Mouse (Mus musculus) neural tube, embryonic 15.5 days (tissue): ENCODE data around the gene Grm8. TPM values are rescaled to one million over a fixed set of nuclear protein-coding genes. Genes with fewer than 3 reads are reported as not detected.

Source experiments
- ATAC-seq: fragments of 200-750 bp; cut with Nextera tagmentation; 2 replicates; pipeline ENCODE4 v1.8.0; 2017; ENCODE audit warnings: mild to moderate bottlenecking, moderate TSS enrichment, moderate library complexity; ENCODE audit not compliant: low FRiP score
- H3K27ac ChIP-seq: fragments of 300-500 bp; sonication (generic); replicated peaks from 2 replicates; pipeline ENCODE4 v1.5.1; 2015; ENCODE audit warnings: mild to moderate bottlenecking, inconsistent platforms
- H3K27me3 ChIP-seq: fragments of 300-500 bp; sonication (generic); replicated peaks from 2 replicates; pipeline ENCODE4 v1.6.1; 2015; ENCODE audit warnings: inconsistent platforms
- H3K36me3 ChIP-seq: fragments of 300-500 bp; sonication (generic); 2 replicates; pipeline ENCODE4 v1.6.1; 2015; ENCODE audit warnings: inconsistent platforms
- H3K4me1 ChIP-seq: fragments of 300-500 bp; sonication (generic); 2 replicates; pipeline ENCODE4 v1.6.1; 2015; ENCODE audit warnings: inconsistent platforms
- H3K4me2 ChIP-seq: fragments of 300-500 bp; sonication (generic); 2 replicates; pipeline ENCODE4 v1.6.1; 2015; ENCODE audit warnings: inconsistent platforms, mild to moderate bottlenecking, moderate library complexity
- H3K4me3 ChIP-seq: fragments of 300-500 bp; sonication (generic); replicated peaks from 2 replicates; pipeline ENCODE4 v1.5.1; 2015; ENCODE audit warnings: mild to moderate bottlenecking, inconsistent platforms
- H3K9ac ChIP-seq: fragments of 300-500 bp; sonication (generic); replicated peaks from 2 replicates; pipeline ENCODE4 v1.6.1; 2015; ENCODE audit warnings: mild to moderate bottlenecking, inconsistent platforms
- H3K9me3 ChIP-seq: fragments of 300-500 bp; sonication (generic); replicated peaks from 2 replicates; pipeline ENCODE4 v1.6.1; 2016; ENCODE audit warnings: inconsistent platforms
- WGBS: fragments of 180-500 bp; shearing (Covaris S2); methylation state at CpG from one replicate; pipeline ENCODE4 v1.1.7; 2015; ENCODE audit warnings: mixed read lengths; 5-methylcytosine and 5-hydroxymethylcytosine counted together
- polyA plus RNA-seq: library from polyadenylated mRNA; unstranded; fragments of >200 nt; fragmentation: Nextera tagmentation; extraction: Ambion mirVana; gene quantifications from 2 replicates; pipeline ENCODE4 v1.2.1, GENCODE M21; 2015

Grm8 gene
- polyA plus RNA-seq, 1 experiment from 2014 or later = 12.9 TPM

DNA sequence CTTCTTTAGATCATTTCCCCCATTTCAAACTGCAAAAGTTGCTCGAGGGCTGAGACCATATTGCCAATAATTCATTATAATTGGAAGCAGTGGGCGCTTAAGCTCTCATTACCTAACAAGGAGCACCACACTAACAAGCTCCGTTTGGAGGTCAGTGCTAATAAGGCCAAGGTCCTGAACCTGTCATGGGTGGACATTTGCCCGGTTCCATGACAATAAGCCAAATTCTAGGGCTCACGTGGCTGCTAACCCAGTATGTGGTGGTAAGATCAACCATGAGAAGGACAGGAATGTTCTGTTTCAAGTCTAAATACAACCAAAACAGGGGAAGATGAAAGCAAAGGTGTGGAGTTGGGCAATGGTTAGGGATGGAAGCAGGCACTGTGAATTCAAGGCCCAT lies 322.2 kb downstream of the Grm8 start:
- no peaks in the 10 kb centered on the region for H3K27me3 ChIP-seq
- H3K9ac ChIP-seq = no peak overlapping the region
- no peak overlapping the region for H3K27ac ChIP-seq
- H3K36me3 ChIP-seq = no peaks in the 10 kb centered on the region
- no peak for ATAC-seq
- H3K4me3 ChIP-seq = no peak overlapping the region
- H3K4me2 ChIP-seq = no peak overlapping the region
- no peaks in the 10 kb centered on the region for H3K4me1 ChIP-seq
- WGBS = 79% methylated on average over 5 of the region's 5 CpGs
- no peaks in the 10 kb centered on the region for H3K9me3 ChIP-seq

DNA sequence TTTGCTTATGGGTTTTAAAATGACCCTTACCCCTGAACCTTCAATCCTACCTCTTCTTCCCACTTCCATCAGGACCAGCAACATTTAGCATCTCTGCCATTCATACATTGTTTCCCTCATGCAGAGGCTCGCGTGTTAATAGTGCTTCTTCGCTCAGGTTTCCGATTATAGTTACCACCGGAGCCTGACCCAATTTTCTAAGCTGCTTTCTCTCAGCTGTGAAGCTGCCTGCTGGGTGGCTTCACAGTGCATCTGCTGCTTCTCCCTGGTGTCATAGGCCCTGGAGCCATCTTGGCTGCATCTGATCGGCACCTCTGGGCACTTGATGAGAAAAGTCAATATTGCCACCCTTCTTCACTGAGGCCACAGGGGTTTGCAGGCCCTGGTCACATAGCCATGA lies 325.0 kb downstream of the Grm8 start:
- no peak overlapping the region for H3K9ac ChIP-seq
- no peaks in the 10 kb centered on the region for H3K36me3 ChIP-seq
- H3K4me3 ChIP-seq = no peak overlapping the region
- WGBS = 82% methylated on average over 6 of the region's 6 CpGs
- no peak overlapping the region for H3K4me2 ChIP-seq
- no peak for ATAC-seq
- no peaks in the 10 kb centered on the region for H3K9me3 ChIP-seq
- H3K4me1 ChIP-seq = no peaks in the 10 kb centered on the region
- H3K27ac ChIP-seq = no peak overlapping the region
- H3K27me3 ChIP-seq = no peaks in the 10 kb centered on the region

DNA sequence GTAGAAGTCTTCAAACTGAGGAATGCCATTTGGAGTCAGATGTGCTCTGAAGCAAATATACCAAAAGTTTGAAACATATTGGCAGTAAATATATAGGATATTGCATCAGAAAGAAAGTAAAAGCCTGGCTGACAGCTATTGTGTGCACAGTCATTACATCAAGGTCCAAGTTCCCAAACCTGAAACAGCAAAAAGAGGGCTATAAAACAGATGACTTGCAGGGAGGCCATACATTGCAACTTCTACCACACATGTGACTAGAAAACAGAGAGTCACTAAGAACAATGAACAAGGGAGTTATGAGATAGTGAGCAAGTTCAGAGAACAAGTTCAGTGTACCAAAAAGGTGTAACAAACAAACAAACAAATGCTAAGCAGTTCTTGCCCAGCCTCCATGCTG lies 328.2 kb downstream of the Grm8 start:
- H3K4me1 ChIP-seq = no peaks in the 10 kb centered on the region
- H3K36me3 ChIP-seq = no peaks in the 10 kb centered on the region
- H3K27ac ChIP-seq = no peak overlapping the region
- H3K4me2 ChIP-seq = no peak overlapping the region
- H3K9ac ChIP-seq = no peak overlapping the region
- H3K9me3 ChIP-seq = no peaks in the 10 kb centered on the region
- ATAC-seq = no peak
- H3K4me3 ChIP-seq = no peak overlapping the region
- no peaks in the 10 kb centered on the region for H3K27me3 ChIP-seq

DNA sequence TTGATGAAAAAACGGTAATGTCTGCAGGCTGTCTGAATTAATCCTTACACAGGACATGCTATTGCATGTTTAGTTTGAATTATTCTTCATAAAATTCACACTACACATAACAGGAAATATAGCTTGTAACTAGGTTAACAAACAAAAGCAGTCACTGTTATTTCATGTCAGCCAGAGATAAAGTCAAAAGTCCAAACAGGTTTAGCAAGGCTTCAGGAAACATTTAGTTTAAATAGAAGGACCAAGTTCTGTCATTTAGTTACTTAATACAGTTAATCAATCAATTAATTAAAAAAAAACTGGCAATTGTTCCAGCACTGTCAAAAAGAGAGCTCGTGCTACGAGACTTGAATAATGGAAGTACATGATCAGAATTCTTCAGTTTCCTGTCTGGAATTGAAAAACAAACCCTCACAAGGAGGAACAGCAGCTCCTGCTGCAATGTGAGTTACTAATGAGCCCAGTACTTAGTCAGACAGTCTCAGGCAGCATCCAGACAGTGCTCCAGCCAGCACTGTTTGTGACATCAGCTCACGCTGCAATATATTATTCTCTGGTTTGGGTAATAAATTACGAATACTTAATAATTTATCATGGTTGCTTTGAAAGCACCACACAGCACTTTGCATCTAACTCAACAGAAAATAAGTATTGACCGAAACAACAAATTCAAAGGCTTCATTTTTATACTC lies 334.0 kb downstream of the Grm8 start:
- Histone ChIP-seq H3K9me3 (no peaks in the 10 kb centered on the region), H3K4me3 (no peak overlapping the region), H3K27ac (no peak overlapping the region), H3K27me3 (no peaks in the 10 kb centered on the region), H3K4me1 (no peaks in the 10 kb centered on the region), H3K9ac (no peak overlapping the region), H3K36me3 (no peaks in the 10 kb centered on the region), H3K4me2 (no peak overlapping the region)
- no peak; the same call in 1 of the 2 replicates for ATAC-seq
- 48% methylated on average over 6 of the region's 6 CpGs for WGBS

DNA sequence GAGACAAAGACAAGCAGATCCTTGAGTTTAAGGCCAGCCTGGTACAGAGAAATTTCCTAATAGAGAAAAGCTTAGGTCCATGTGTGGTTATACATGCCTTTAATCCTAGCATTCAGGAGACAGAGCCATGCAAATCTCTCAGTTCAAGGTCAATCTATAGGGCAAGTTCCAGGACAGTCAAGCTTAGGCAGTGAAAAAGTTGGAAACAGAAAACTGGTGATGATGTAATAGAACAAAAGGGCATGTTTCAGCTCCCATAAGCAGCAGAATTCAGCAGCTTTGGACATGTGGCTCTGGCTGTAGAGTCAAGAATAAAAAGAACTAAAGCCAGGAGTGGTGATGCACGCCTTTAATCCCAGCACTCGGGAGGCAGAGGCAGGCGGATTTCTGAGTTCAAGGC lies 336.2 kb downstream of the Grm8 start:
- no peaks in the 10 kb centered on the region for H3K4me1 ChIP-seq
- H3K4me2 ChIP-seq = no peak overlapping the region
- no peaks in the 10 kb centered on the region for H3K36me3 ChIP-seq
- ATAC-seq = no peak
- WGBS = 97% methylated on average over 3 of the region's 3 CpGs
- no peak overlapping the region for H3K27ac ChIP-seq
- no peaks in the 10 kb centered on the region for H3K9me3 ChIP-seq
- no peak overlapping the region for H3K9ac ChIP-seq
- H3K4me3 ChIP-seq = no peak overlapping the region
- H3K27me3 ChIP-seq = no peaks in the 10 kb centered on the region

DNA sequence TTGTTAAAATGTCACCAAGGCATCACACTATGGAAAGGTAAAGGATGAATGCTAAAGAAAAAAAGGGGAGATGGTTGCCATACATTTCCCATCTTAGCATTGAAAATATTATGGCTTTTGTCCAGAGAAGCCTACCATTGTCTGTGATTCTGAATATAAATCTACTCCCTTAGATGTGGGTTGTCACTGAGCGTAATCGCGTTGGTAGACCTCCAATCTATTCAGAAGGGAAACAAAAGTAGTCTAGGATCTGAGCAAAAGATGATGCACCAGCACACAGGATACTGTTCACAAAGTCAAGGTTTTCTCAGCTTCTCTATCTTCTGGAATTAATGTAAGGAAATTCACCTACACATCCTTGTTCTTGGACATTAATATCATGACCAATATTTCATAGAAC lies 345.4 kb downstream of the Grm8 start:
- Histone ChIP-seq H3K27ac (no peak overlapping the region), H3K9me3 (no peaks in the 10 kb centered on the region), H3K4me3 (no peak overlapping the region), H3K4me2 (no peak overlapping the region), H3K9ac (no peak overlapping the region), H3K27me3 (no peaks in the 10 kb centered on the region), H3K36me3 (no peaks in the 10 kb centered on the region), H3K4me1 (no peaks in the 10 kb centered on the region)
- no peak for ATAC-seq
- 86% methylated on average over 3 of the region's 3 CpGs for WGBS

DNA sequence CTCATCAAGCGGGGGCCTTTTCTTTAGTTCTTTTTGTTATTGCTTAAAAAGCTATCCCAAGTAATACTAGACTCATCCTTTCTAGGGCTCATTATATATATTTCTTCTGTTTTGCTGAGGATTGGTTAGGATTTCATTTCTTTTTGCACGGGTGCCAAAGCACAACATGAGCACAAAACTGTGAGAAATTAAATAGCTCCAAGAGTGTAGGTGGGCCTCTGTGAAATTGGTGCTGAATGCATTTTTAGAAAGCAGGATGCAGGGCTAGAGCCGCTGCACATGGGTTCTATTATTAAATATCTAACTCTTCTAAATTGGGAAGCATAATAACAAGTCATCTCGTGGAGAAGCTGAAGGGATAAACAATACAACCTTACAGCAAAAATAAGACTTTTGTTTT lies 345.8 kb downstream of the Grm8 start:
- Histone ChIP-seq H3K4me2 (no peak overlapping the region), H3K4me1 (no peaks in the 10 kb centered on the region), H3K4me3 (no peak overlapping the region), H3K36me3 (no peaks in the 10 kb centered on the region), H3K27ac (no peak overlapping the region), H3K27me3 (no peaks in the 10 kb centered on the region), H3K9me3 (no peaks in the 10 kb centered on the region), H3K9ac (no peak overlapping the region)
- no peak for ATAC-seq
- 78% methylated on average over 4 of the region's 4 CpGs for WGBS

DNA sequence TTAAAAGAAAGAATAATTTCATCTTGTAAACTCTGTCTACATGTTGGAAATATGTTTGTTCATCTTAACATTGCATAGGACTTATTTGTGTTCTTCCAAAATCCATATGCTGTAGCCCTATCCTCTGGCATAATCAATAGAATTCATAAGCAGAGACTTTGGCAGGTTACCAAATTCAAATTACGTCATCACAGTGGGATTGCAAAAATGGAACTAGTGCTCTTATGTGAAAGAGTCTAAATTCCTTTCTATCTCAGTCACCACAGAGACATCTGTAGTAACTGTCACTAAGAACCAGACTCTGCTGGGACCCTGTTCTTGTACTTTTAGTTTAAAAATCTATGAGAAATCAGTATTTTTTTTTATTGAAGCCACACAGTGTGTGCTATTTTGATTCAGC lies 352.7 kb downstream of the Grm8 start:
- Histone ChIP-seq H3K27me3 (no peaks in the 10 kb centered on the region), H3K27ac (no peak overlapping the region), H3K4me1 (no peaks in the 10 kb centered on the region), H3K36me3 (no peaks in the 10 kb centered on the region), H3K9ac (no peak overlapping the region), H3K4me3 (no peak overlapping the region), H3K9me3 (no peaks in the 10 kb centered on the region), H3K4me2 (no peak overlapping the region)
- ATAC-seq = no peak
- WGBS = 61% methylated on average over 1 of the region's 1 CpGs

DNA sequence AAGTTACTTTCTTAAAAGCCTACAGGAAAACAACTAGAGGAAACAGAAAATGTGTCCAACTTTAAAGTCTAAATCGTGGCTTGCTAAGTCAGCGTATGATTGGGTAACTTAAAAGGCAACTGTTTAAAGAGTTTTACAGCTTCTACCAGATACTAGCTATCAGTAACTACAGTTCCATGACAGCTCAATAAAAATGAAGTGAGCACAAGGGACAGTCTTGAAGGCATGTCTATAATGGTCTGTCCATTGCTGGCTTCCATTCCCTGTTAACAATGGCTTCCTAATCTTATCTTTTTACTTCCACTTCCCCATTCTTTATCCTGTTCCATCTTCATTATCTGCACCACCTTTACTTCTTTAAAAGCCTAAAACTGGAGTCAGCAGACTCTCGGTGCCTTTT lies 353.6 kb downstream of the Grm8 start:
- no peak overlapping the region for H3K27ac ChIP-seq
- ATAC-seq = no peak
- H3K9me3 ChIP-seq = no peaks in the 10 kb centered on the region
- H3K4me2 ChIP-seq = no peak overlapping the region
- H3K27me3 ChIP-seq = no peaks in the 10 kb centered on the region
- no peaks in the 10 kb centered on the region for H3K4me1 ChIP-seq
- no peak overlapping the region for H3K4me3 ChIP-seq
- no peaks in the 10 kb centered on the region for H3K36me3 ChIP-seq
- no peak overlapping the region for H3K9ac ChIP-seq
- WGBS = 87% methylated on average over 3 of the region's 3 CpGs

DNA sequence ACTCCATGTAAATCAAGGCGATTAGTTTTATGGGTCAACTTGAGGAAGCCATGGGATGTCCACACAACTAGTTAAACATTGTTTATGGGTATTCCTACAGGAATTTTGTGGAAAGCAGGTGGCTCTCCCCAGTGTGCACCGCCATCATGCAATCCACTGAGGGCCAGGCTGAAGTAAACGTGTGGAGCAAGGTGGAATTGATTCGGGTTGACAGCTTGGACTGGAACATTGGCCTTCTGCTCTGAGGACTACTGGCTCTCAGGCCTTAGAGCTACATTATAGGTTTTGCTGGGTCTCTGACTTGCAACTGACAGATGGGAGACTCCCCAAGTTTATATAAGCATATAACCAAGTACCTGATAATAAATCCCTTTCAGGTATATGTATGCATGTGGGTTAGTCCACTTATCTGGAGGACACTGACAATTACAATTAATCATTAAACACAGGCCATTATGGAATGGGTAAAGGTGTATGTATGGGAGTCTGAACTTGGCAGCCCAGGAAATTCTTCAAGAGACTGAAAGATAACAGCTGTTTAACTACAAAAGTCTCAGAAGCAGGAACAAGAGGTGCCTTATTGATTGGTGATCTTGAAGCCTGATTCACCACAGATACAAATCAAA lies 359.2 kb downstream of the Grm8 start:
- no peak for ATAC-seq
- Histone ChIP-seq H3K4me3 (no peak overlapping the region), H3K4me1 (no peaks in the 10 kb centered on the region), H3K27ac (no peak overlapping the region), H3K36me3 (no peaks in the 10 kb centered on the region), H3K9ac (no peak overlapping the region), H3K9me3 (no peaks in the 10 kb centered on the region), H3K27me3 (no peaks in the 10 kb centered on the region), H3K4me2 (no peak overlapping the region)
- 86% methylated on average over 4 of the region's 4 CpGs for WGBS

DNA sequence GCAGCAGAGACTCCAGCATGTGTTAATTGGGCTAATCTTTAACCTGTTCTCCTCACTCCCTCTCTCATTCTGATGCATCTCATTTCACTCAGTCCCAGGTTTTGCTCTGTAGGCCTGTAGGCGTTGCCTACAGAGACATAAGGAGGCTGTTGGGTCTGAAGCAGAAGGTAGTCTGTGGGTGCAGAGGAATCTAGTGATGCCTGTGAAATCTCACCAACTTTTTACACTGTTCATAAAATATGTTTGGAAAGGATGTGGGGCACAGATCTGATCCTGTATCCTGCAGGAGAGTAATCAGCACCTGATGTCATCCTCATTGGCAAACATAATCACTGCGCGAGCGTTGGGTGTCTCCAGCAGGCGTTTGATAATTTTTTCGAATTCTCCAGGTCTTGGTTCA lies 372.9 kb downstream of the Grm8 start:
- no peaks in the 10 kb centered on the region for H3K4me1 ChIP-seq
- no peak overlapping the region for H3K4me3 ChIP-seq
- no peak overlapping the region for H3K27ac ChIP-seq
- WGBS = 86% methylated on average over 6 of the region's 6 CpGs
- H3K27me3 ChIP-seq = no peaks in the 10 kb centered on the region
- H3K9ac ChIP-seq = no peak overlapping the region
- no peaks in the 10 kb centered on the region for H3K9me3 ChIP-seq
- no peak overlapping the region for H3K4me2 ChIP-seq
- no peak for ATAC-seq
- H3K36me3 ChIP-seq = no peaks in the 10 kb centered on the region

DNA sequence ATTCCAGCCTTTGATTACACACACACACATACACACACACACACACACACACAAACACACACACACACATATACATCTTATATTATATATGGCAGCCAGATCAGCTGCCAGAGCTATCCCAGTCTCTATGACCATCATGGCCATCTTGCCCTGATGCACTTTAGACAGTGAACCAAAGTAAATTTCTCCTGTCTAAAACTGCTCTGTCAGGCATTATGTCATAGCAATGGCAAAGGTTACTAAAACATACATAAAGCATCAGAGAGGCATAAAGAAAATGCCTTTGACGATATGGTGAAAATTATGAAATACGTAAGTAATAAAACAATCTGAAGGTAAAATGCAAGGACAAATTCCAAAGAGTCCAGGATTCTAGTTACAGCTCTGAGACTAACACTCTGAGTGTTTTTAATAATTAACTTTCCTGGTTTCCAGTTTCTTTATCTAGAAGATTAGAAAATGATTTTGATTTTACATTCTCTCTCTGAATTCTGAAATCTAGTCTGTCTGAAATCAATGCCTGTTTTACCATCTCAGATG lies 381.6 kb downstream of the Grm8 start:
- WGBS = 92% methylated on average over 2 of the region's 2 CpGs

More for the DNA sequence above, 381.6 kb downstream of the Grm8 start:
- H3K9ac ChIP-seq = no peak overlapping the region
- H3K27ac ChIP-seq = no peak overlapping the region
- ATAC-seq = no peak
- H3K4me2 ChIP-seq = no peak overlapping the region
- H3K36me3 ChIP-seq = no peaks in the 10 kb centered on the region
- H3K4me1 ChIP-seq = no peaks in the 10 kb centered on the region
- H3K27me3 ChIP-seq = no peaks in the 10 kb centered on the region
- no peaks in the 10 kb centered on the region for H3K9me3 ChIP-seq
- no peak overlapping the region for H3K4me3 ChIP-seq
